Mouse (Mus musculus) MEL (cell line): ENCODE data around the gene Brd7. TPM values are rescaled to one million over a fixed set of nuclear protein-coding genes. Genes with fewer than 3 reads are reported as not detected.
A peak's percentile ranks its signal among the peaks of the same experiment; 100 is the strongest.

Experiments
- DNase-seq: peaks from one replicate; pipeline ENCODE4 v3.0.0; 2011; ENCODE audit warnings: low read depth, low spot score
- H3K27ac ChIP-seq: 2 replicates; pipeline ENCODE4 v1.5.1; 2012; ENCODE audit warnings: low read depth, mild to moderate bottlenecking, control low read depth, low read length, moderate library complexity; ENCODE audit not compliant: control insufficient read depth
- H3K27me3 ChIP-seq, 2 experiments: fragments of 150-350 bp in 1 of 2; sonication (generic) in 1 of 2; 2 replicates each; pipeline ENCODE4 v1.6.1; 2012; ENCODE audit warnings: low read length in 2 of 2, mild to moderate bottlenecking in 2 of 2, improper control_type of control experiment in 1 of 2, moderate library complexity in 1 of 2; ENCODE audit not compliant: insufficient read depth in 2 of 2, control insufficient read depth in 1 of 2
- H3K36me3 ChIP-seq, 2 experiments: 2 replicates each; pipeline ENCODE4 v1.6.1; 2012 to 2014; ENCODE audit warnings: low read length in 2 of 2, improper control_type of control experiment in 1 of 2, inconsistent platforms in 1 of 2, mild to moderate bottlenecking in 1 of 2; ENCODE audit not compliant: insufficient read depth in 2 of 2, control insufficient read depth in 1 of 2
- H3K4me1 ChIP-seq, 2 experiments: fragments of 150-350 bp in 1 of 2; sonication (generic) in 1 of 2; 2 replicates each; pipeline ENCODE4 v1.6.1; 2012; ENCODE audit warnings: low read length in 2 of 2, improper control_type of control experiment in 1 of 2, mild to moderate bottlenecking in 1 of 2; ENCODE audit not compliant: insufficient read depth in 2 of 2, control insufficient read depth in 1 of 2
- H3K4me3 ChIP-seq, 2 experiments: fragments of 150-350 bp in 1 of 2; sonication (generic) in 1 of 2; 2 replicates each; pipeline ENCODE4 v1.5.1; 2012; ENCODE audit warnings: low read depth in 2 of 2, low read length in 2 of 2, mild to moderate bottlenecking in 2 of 2, moderate library complexity in 2 of 2, control low read depth in 1 of 2, improper control_type of control experiment in 1 of 2; ENCODE audit not compliant: control insufficient read depth in 1 of 2, insufficient read depth in 1 of 2
- H3K79me2 ChIP-seq: 2 replicates; pipeline ENCODE4 v1.6.1; 2012; ENCODE audit warnings: mild to moderate bottlenecking, low read length, moderate library complexity; ENCODE audit not compliant: control insufficient read depth, poor library complexity, insufficient read depth
- H3K9ac ChIP-seq: 2 replicates; pipeline ENCODE4 v1.6.1; 2012; ENCODE audit warnings: low read depth, mild to moderate bottlenecking, control low read depth, low read length, moderate library complexity; ENCODE audit not compliant: control insufficient read depth, poor library complexity, severe bottlenecking
- H3K9me3 ChIP-seq: fragments of 150-350 bp; sonication (generic); replicated peaks from 2 replicates; pipeline ENCODE4 v1.6.1; 2012; ENCODE audit warnings: mild to moderate bottlenecking, low read length, improper control_type of control experiment, moderate library complexity; ENCODE audit not compliant: insufficient read depth
- CHD2 ChIP-seq: IDR thresholded peaks from 2 replicates; pipeline ENCODE4 v1.6.1; 2011; ENCODE audit warnings: low read length, improper control_type of control experiment
- CTCF ChIP-seq, 3 experiments: IDR thresholded peaks in 2 of 3; conservative IDR thresholded peaks in 1 of 3; 2 replicates each; pipeline ENCODE4 v1.5.1; 2011 to 2012; ENCODE audit warnings: low read length in 3 of 3, low read depth in 2 of 3, mild to moderate bottlenecking in 2 of 3, improper control_type of control experiment in 1 of 3, inconsistent platforms in 1 of 3, mixed read lengths in 1 of 3, moderate library complexity in 1 of 3; ENCODE audit not compliant: control insufficient read depth in 1 of 3, insufficient read depth in 1 of 3, poor library complexity in 1 of 3, severe bottlenecking in 1 of 3
- ELF1 ChIP-seq: IDR thresholded peaks from 2 replicates; pipeline ENCODE4 v1.6.1; 2014; ENCODE audit warnings: low read depth, mild to moderate bottlenecking, inconsistent platforms, low read length, improper control_type of control experiment, moderate library complexity
- EP300 ChIP-seq, 2 experiments: IDR thresholded peaks; 2 replicates each; pipeline ENCODE4 v1.6.1; 2011; ENCODE audit warnings: improper control_type of control experiment in 2 of 2, low read length in 2 of 2, low read depth in 1 of 2, mild to moderate bottlenecking in 1 of 2
- ETS1 ChIP-seq: IDR thresholded peaks from 2 replicates; pipeline ENCODE4 v1.6.1; 2012; ENCODE audit warnings: low read depth, mild to moderate bottlenecking, inconsistent platforms, low read length, improper control_type of control experiment, moderate library complexity
- GATA1 ChIP-seq: IDR thresholded peaks from 2 replicates; pipeline ENCODE4 v1.6.1; 2011; ENCODE audit warnings: low read depth, low read length, improper control_type of control experiment
- JUND ChIP-seq: IDR thresholded peaks from 2 replicates; pipeline ENCODE4 v1.6.1; 2011; ENCODE audit warnings: low read depth, mild to moderate bottlenecking, improper control_type of control experiment, low read length
- MAFK ChIP-seq: IDR thresholded peaks from 2 replicates; pipeline ENCODE4 v1.6.1; 2011; ENCODE audit warnings: low read depth, mild to moderate bottlenecking, low read length, improper control_type of control experiment, borderline replicate concordance
- POLR2AphosphoS2 ChIP-seq: IDR thresholded peaks from 2 replicates; pipeline ENCODE4 v1.6.1; 2011; ENCODE audit warnings: low read length, improper control_type of control experiment
- POLR2AphosphoS5 ChIP-seq: IDR thresholded peaks from 2 replicates; pipeline ENCODE4 v1.6.1; 2012; ENCODE audit warnings: low read depth, borderline replicate concordance, mild to moderate bottlenecking, inconsistent platforms, low read length, moderate library complexity, mixed read lengths
- TCF12 ChIP-seq: IDR thresholded peaks from 2 replicates; pipeline ENCODE4 v1.6.1; 2014; ENCODE audit warnings: low read depth, mild to moderate bottlenecking, inconsistent platforms, low read length, improper control_type of control experiment, moderate library complexity
- UBTF ChIP-seq: IDR thresholded peaks from 2 replicates; pipeline ENCODE4 v1.6.1; 2012; ENCODE audit warnings: low read depth, mild to moderate bottlenecking, inconsistent platforms, low read length, improper control_type of control experiment, moderate library complexity, borderline replicate concordance; ENCODE audit not compliant: insufficient read depth
- polyA plus RNA-seq, 2 experiments: library from polyadenylated mRNA; stranded (reverse) in 1 of 2; unstranded in 1 of 2; fragments of >175 nt in 1 of 2; fragments of >200 nt in 1 of 2; gene quantifications; 2 replicates each; pipeline versions ENCODE4 v1.2.1 to v1.2.4; 2012; ENCODE audit warnings: low replicate concordance in 2 of 2, low read depth in 1 of 2; ENCODE audit not compliant: insufficient read length in 2 of 2, insufficient read depth in 1 of 2, missing spikeins in 1 of 2
- total RNA-seq: library from RNA; depleted of rRNA; stranded (reverse); fragments of 300-350 nt; gene quantifications from 2 replicates; pipeline ENCODE4 v1.2.3, GENCODE M21; 2012

Gene Brd7
- total and polyA plus RNA-seq, 3 experiments: 40.0 to 192 (median 89.0) TPM

GRCm38 (mm10) chr8:88305814-88306213 is 56.2 kb downstream of the Brd7 start:
- Histone ChIP-seq H3K27ac (no peak overlapping the region), H3K36me3 (peaks cover 10 to 17% of the 10 kb centered on the region in 2 experiments), H3K79me2 (peaks cover 31% of the 10 kb centered on the region), H3K9ac (no peak overlapping the region), H3K9me3 (no peaks in the 10 kb centered on the region)
- no peak for DNase-seq
- TF ChIP-seq GATA1 (no peak), JUND (no peak), EP300 (IDR thresholded peaks at IDR 0.05; ENCODE audit: low read depth in 1 of 2, low read length in 2 of 2) (no peak), UBTF (no peak), ETS1 (no peak), TCF12 (no peak), CTCF (IDR thresholded peaks at IDR 0.05 in 2 of 3, conservative IDR thresholded peaks at IDR 0.05 in 1 of 3; ENCODE audit: control insufficient read depth in 1 of 3, insufficient read depth in 1 of 3, low read depth in 2 of 3, low read length in 3 of 3, poor library complexity in 1 of 3, severe bottlenecking in 1 of 3) (no peak), ELF1 (no peak), CHD2 (no peak), POLR2AphosphoS2 (no peak)
- TF ChIP-seq, all 39 proteins: peak for 0
- Histone ChIP-seq H3K4me1 (peaks cover 4 to 17% of the 10 kb centered on the region in 2 experiments; a peak in 3 of 4 replicates), H3K27me3 (no peaks in the 10 kb centered on the region), H3K4me3 (no peak overlapping the region)

- H3K36me3 ChIP-seq: peaks cover 10 to 48% of the 10 kb centered on the region in 2 experiments
- DNase-seq: no peak
- H3K9ac ChIP-seq: peak overlapping the region; percentile 71
- no peaks in the 10 kb centered on the region for H3K27me3 ChIP-seq
- H3K4me1 ChIP-seq: peaks cover 21 to 48% of the 10 kb centered on the region in 2 experiments
- H3K27ac ChIP-seq: peak overlapping the region; percentile 89
- H3K79me2 ChIP-seq: peaks cover 52% of the 10 kb centered on the region
- H3K4me3 ChIP-seq: no peak overlapping the region
- H3K9me3 ChIP-seq: no peaks in the 10 kb centered on the region
- TF ChIP-seq MAFK (peak; percentile 81), POLR2AphosphoS5 (no peak)
Measured at GRCm38 (mm10) chr8:88301589-88302437, 60.2 kb downstream of the Brd7 start.
